Mouse (Mus musculus) MEL (cell line): ENCODE measurements around the gene Cmss1. TPM values are rescaled to one million over a fixed set of nuclear protein-coding genes. Genes with fewer than 3 reads are reported as not detected.

Experiments
- DNase-seq: peaks from one replicate; pipeline ENCODE4 v3.0.0; 2011; ENCODE audit warnings: low read depth, low spot score
- H3K27ac ChIP-seq: 2 replicates; pipeline ENCODE4 v1.5.1; 2012; ENCODE audit warnings: low read depth, mild to moderate bottlenecking, control low read depth, low read length, moderate library complexity; ENCODE audit not compliant: control insufficient read depth
- H3K27me3 ChIP-seq, 2 experiments: fragments of 150-350 bp in 1 of 2; sonication (generic) in 1 of 2; 2 replicates each; pipeline ENCODE4 v1.6.1; 2012; ENCODE audit warnings: low read length in 2 of 2, mild to moderate bottlenecking in 2 of 2, improper control_type of control experiment in 1 of 2, moderate library complexity in 1 of 2; ENCODE audit not compliant: insufficient read depth in 2 of 2, control insufficient read depth in 1 of 2
- H3K36me3 ChIP-seq, 2 experiments: 2 replicates each; pipeline ENCODE4 v1.6.1; 2012 to 2014; ENCODE audit warnings: low read length in 2 of 2, improper control_type of control experiment in 1 of 2, inconsistent platforms in 1 of 2, mild to moderate bottlenecking in 1 of 2; ENCODE audit not compliant: insufficient read depth in 2 of 2, control insufficient read depth in 1 of 2
- H3K4me1 ChIP-seq, 2 experiments: fragments of 150-350 bp in 1 of 2; sonication (generic) in 1 of 2; 2 replicates each; pipeline ENCODE4 v1.6.1; 2012; ENCODE audit warnings: low read length in 2 of 2, improper control_type of control experiment in 1 of 2, mild to moderate bottlenecking in 1 of 2; ENCODE audit not compliant: insufficient read depth in 2 of 2, control insufficient read depth in 1 of 2
- H3K4me3 ChIP-seq, 2 experiments: fragments of 150-350 bp in 1 of 2; sonication (generic) in 1 of 2; 2 replicates each; pipeline ENCODE4 v1.5.1; 2012; ENCODE audit warnings: low read depth in 2 of 2, low read length in 2 of 2, mild to moderate bottlenecking in 2 of 2, moderate library complexity in 2 of 2, control low read depth in 1 of 2, improper control_type of control experiment in 1 of 2; ENCODE audit not compliant: control insufficient read depth in 1 of 2, insufficient read depth in 1 of 2
- H3K79me2 ChIP-seq: 2 replicates; pipeline ENCODE4 v1.6.1; 2012; ENCODE audit warnings: mild to moderate bottlenecking, low read length, moderate library complexity; ENCODE audit not compliant: control insufficient read depth, poor library complexity, insufficient read depth
- H3K9ac ChIP-seq: 2 replicates; pipeline ENCODE4 v1.6.1; 2012; ENCODE audit warnings: low read depth, mild to moderate bottlenecking, control low read depth, low read length, moderate library complexity; ENCODE audit not compliant: control insufficient read depth, poor library complexity, severe bottlenecking
- H3K9me3 ChIP-seq: fragments of 150-350 bp; sonication (generic); replicated peaks from 2 replicates; pipeline ENCODE4 v1.6.1; 2012; ENCODE audit warnings: mild to moderate bottlenecking, low read length, improper control_type of control experiment, moderate library complexity; ENCODE audit not compliant: insufficient read depth
- BHLHE40 ChIP-seq: IDR thresholded peaks from 2 replicates; pipeline ENCODE4 v1.6.1; 2012; ENCODE audit warnings: low read depth, mild to moderate bottlenecking, inconsistent platforms, low read length, improper control_type of control experiment, borderline replicate concordance
- CHD1 ChIP-seq: IDR thresholded peaks from 2 replicates; pipeline ENCODE4 v1.6.1; 2012; ENCODE audit warnings: low read depth, mild to moderate bottlenecking, inconsistent platforms, low read length, improper control_type of control experiment
- CHD2 ChIP-seq: IDR thresholded peaks from 2 replicates; pipeline ENCODE4 v1.6.1; 2011; ENCODE audit warnings: low read length, improper control_type of control experiment
- CTCF ChIP-seq, 3 experiments: IDR thresholded peaks in 2 of 3; conservative IDR thresholded peaks in 1 of 3; 2 replicates each; pipeline ENCODE4 v1.5.1; 2011 to 2012; ENCODE audit warnings: low read length in 3 of 3, low read depth in 2 of 3, mild to moderate bottlenecking in 2 of 3, improper control_type of control experiment in 1 of 3, inconsistent platforms in 1 of 3, mixed read lengths in 1 of 3, moderate library complexity in 1 of 3; ENCODE audit not compliant: control insufficient read depth in 1 of 3, insufficient read depth in 1 of 3, poor library complexity in 1 of 3, severe bottlenecking in 1 of 3
- E2F4 ChIP-seq: IDR thresholded peaks from 2 replicates; pipeline ENCODE4 v1.6.1; 2011; ENCODE audit warnings: low read depth, low read length, improper control_type of control experiment, borderline replicate concordance
- ELF1 ChIP-seq: IDR thresholded peaks from 2 replicates; pipeline ENCODE4 v1.6.1; 2014; ENCODE audit warnings: low read depth, mild to moderate bottlenecking, inconsistent platforms, low read length, improper control_type of control experiment, moderate library complexity
- HCFC1 ChIP-seq: IDR thresholded peaks from 2 replicates; pipeline ENCODE4 v1.6.1; 2012; ENCODE audit warnings: low read depth, mild to moderate bottlenecking, inconsistent platforms, low read length, improper control_type of control experiment, moderate library complexity
- MAX ChIP-seq: IDR thresholded peaks from 2 replicates; pipeline ENCODE4 v1.6.1; 2011; ENCODE audit warnings: low read length, improper control_type of control experiment
- MAZ ChIP-seq: IDR thresholded peaks from 2 replicates; pipeline ENCODE4 v1.6.1; 2012; ENCODE audit warnings: low read depth, mild to moderate bottlenecking, inconsistent platforms, low read length, improper control_type of control experiment
- MYB ChIP-seq: IDR thresholded peaks from 2 replicates; pipeline ENCODE4 v1.6.1; 2011; ENCODE audit warnings: mild to moderate bottlenecking, low read depth, low read length, improper control_type of control experiment
- MYC ChIP-seq: IDR thresholded peaks from 2 replicates; pipeline ENCODE4 v1.6.1; 2011; ENCODE audit warnings: low read depth, mild to moderate bottlenecking, low read length, improper control_type of control experiment, moderate library complexity
- POLR2A ChIP-seq, 2 experiments: IDR thresholded peaks; 2 replicates each; pipeline ENCODE4 v1.6.1; 2011 to 2012; ENCODE audit warnings: low read length in 2 of 2, mild to moderate bottlenecking in 2 of 2, control low read depth in 1 of 2, improper control_type of control experiment in 1 of 2, low read depth in 1 of 2, moderate library complexity in 1 of 2; ENCODE audit not compliant: control insufficient read depth in 1 of 2, insufficient read depth in 1 of 2, poor library complexity in 1 of 2
- POLR2AphosphoS2 ChIP-seq: IDR thresholded peaks from 2 replicates; pipeline ENCODE4 v1.6.1; 2011; ENCODE audit warnings: low read length, improper control_type of control experiment
- RCOR1 ChIP-seq: IDR thresholded peaks from 2 replicates; pipeline ENCODE4 v1.6.1; 2012; ENCODE audit warnings: low read depth, mild to moderate bottlenecking, inconsistent platforms, low read length, improper control_type of control experiment
- SIN3A ChIP-seq: IDR thresholded peaks from 2 replicates; pipeline ENCODE4 v1.6.1; 2012; ENCODE audit warnings: low read length, improper control_type of control experiment, inconsistent platforms
- USF2 ChIP-seq, 2 experiments: IDR thresholded peaks; 2 replicates each; pipeline ENCODE4 v1.6.1; 2011 to 2012; ENCODE audit warnings: improper control_type of control experiment in 2 of 2, low read length in 2 of 2, borderline replicate concordance in 1 of 2, inconsistent platforms in 1 of 2, low read depth in 1 of 2, mild to moderate bottlenecking in 1 of 2; ENCODE audit not compliant: insufficient read depth in 1 of 2
- ZNF384 ChIP-seq: IDR thresholded peaks from 2 replicates; pipeline ENCODE4 v1.6.1; 2012; ENCODE audit warnings: low read depth, mild to moderate bottlenecking, inconsistent platforms, low read length, improper control_type of control experiment
- polyA plus RNA-seq, 2 experiments: library from polyadenylated mRNA; stranded (reverse) in 1 of 2; unstranded in 1 of 2; fragments of >175 nt in 1 of 2; fragments of >200 nt in 1 of 2; gene quantifications; 2 replicates each; pipeline versions ENCODE4 v1.2.1 to v1.2.4; 2012; ENCODE audit warnings: low replicate concordance in 2 of 2, low read depth in 1 of 2; ENCODE audit not compliant: insufficient read length in 2 of 2, insufficient read depth in 1 of 2, missing spikeins in 1 of 2
- total RNA-seq: library from RNA; depleted of rRNA; stranded (reverse); fragments of 300-350 nt; gene quantifications from 2 replicates; pipeline ENCODE4 v1.2.3, GENCODE M21; 2012

The Cmss1 gene
- total and polyA plus RNA-seq, 3 experiments: 80.9 to 94.7 TPM; not detected in 1

GRCm38 (mm10) chr16:57339765-57340612 is 266.7 kb downstream of the Cmss1 start:
- Histone ChIP-seq H3K4me3 (no peak overlapping the region), H3K79me2 (no peaks in the 10 kb centered on the region), H3K27me3 (no peaks in the 10 kb centered on the region), H3K9me3 (no peaks in the 10 kb centered on the region), H3K4me1 (no peaks in the 10 kb centered on the region), H3K27ac (no peak overlapping the region), H3K9ac (no peak overlapping the region), H3K36me3 (no peaks in the 10 kb centered on the region)
- DNase-seq: no peak
- TF ChIP-seq CTCF (IDR thresholded peaks at IDR 0.05 in 2 of 3, conservative IDR thresholded peaks at IDR 0.05 in 1 of 3; ENCODE audit: control insufficient read depth in 1 of 3, insufficient read depth in 1 of 3, low read depth in 2 of 3, low read length in 3 of 3, poor library complexity in 1 of 3, severe bottlenecking in 1 of 3) (no peak), MAZ (no peak), POLR2AphosphoS2 (no peak), RCOR1 (no peak), MYB (no peak), HCFC1 (no peak), CHD2 (no peak), ZNF384 (no peak), ELF1 (no peak), E2F4 (no peak), MYC (no peak), MAX (no peak), SIN3A (no peak), USF2 (IDR thresholded peaks at IDR 0.05; ENCODE audit: borderline replicate concordance in 1 of 2, insufficient read depth in 1 of 2, low read depth in 1 of 2, low read length in 2 of 2) (no peak), CHD1 (no peak), BHLHE40 (no peak), POLR2A (IDR thresholded peaks at IDR 0.05; ENCODE audit: control insufficient read depth in 1 of 2, insufficient read depth in 1 of 2, low read depth in 1 of 2, low read length in 2 of 2, poor library complexity in 1 of 2) (no peak)
- TF ChIP-seq, all 39 proteins: peak for 0

- no peak for DNase-seq
- no peak overlapping the region for H3K27ac ChIP-seq
Observed at GRCm38 (mm10) chr16:57336770-57337423, 269.8 kb downstream of the Cmss1 start.

More at GRCm38 (mm10) chr16:57336770-57337423, 269.8 kb downstream of the Cmss1 start:
- H3K4me1 ChIP-seq: no peaks in the 10 kb centered on the region
- no peaks in the 10 kb centered on the region for H3K79me2 ChIP-seq
- H3K27me3 ChIP-seq: no peaks in the 10 kb centered on the region
- no peaks in the 10 kb centered on the region for H3K36me3 ChIP-seq
- TF ChIP-seq CHD1 (no peak), ELF1 (no peak), MAX (no peak), MAZ (no peak), MYB (no peak)
- H3K9me3 ChIP-seq: no peaks in the 10 kb centered on the region
- no peak overlapping the region for H3K9ac ChIP-seq
- H3K4me3 ChIP-seq: no peak overlapping the region
